Mouse (Mus musculus) lung, postnatal 0 days (tissue): ENCODE data around the gene Renbp. TPM values are rescaled to one million over a fixed set of nuclear protein-coding genes. Genes with fewer than 3 reads are reported as not detected.

Source experiments
- ATAC-seq: fragments of 200-750 bp; cut with Nextera tagmentation; 2 replicates; pipeline ENCODE4 v1.8.0; 2017; ENCODE audit warnings: moderate library complexity
- DNase-seq: peaks from one replicate; pipeline ENCODE4 v3.0.0-alpha.2; 2016; ENCODE audit warnings: low spot score
- H3K27ac ChIP-seq: fragments of 300-500 bp; sonication (generic); 2 replicates; pipeline ENCODE4 v1.5.1; 2014; ENCODE audit warnings: antibody characterized with exemption, mild to moderate bottlenecking, low read length, mixed read lengths
- H3K27me3 ChIP-seq: fragments of 300-500 bp; sonication (generic); replicated peaks from 2 replicates; pipeline ENCODE4 v1.6.1; 2014; ENCODE audit warnings: low read length, mixed read lengths; ENCODE audit not compliant: insufficient read depth
- H3K36me3 ChIP-seq: fragments of 300-500 bp; sonication (generic); 2 replicates; pipeline ENCODE4 v1.6.1; 2014; ENCODE audit warnings: low read length, mixed read lengths; ENCODE audit not compliant: insufficient read depth
- H3K4me1 ChIP-seq: fragments of 300-500 bp; sonication (generic); 2 replicates; pipeline ENCODE4 v1.6.1; 2014; ENCODE audit warnings: antibody characterized with exemption, low read depth, low read length, mixed read lengths; ENCODE audit not compliant: insufficient read depth
- H3K4me2 ChIP-seq: fragments of 300-500 bp; sonication (generic); replicated peaks from 2 replicates; pipeline ENCODE4 v1.6.1; 2014; ENCODE audit warnings: low read depth, mild to moderate bottlenecking, low read length, moderate library complexity, mixed read lengths
- H3K4me3 ChIP-seq: fragments of 300-500 bp; sonication (generic); 2 replicates; pipeline ENCODE4 v1.5.1; 2014; ENCODE audit warnings: low read depth, low read length
- H3K9ac ChIP-seq: fragments of 300-500 bp; sonication (generic); replicated peaks from 2 replicates; pipeline ENCODE4 v1.6.1; 2014; ENCODE audit warnings: low read depth, mild to moderate bottlenecking
- H3K9me3 ChIP-seq: fragments of 300-500 bp; sonication (generic); 2 replicates; pipeline ENCODE4 v1.6.1; 2016; ENCODE audit warnings: low read length, mixed read lengths
- CTCF ChIP-seq: IDR thresholded peaks from 2 replicates; pipeline ENCODE4 v1.5.1; 2016; ENCODE audit warnings: antibody characterized with exemption, mild to moderate bottlenecking
- EP300 ChIP-seq: IDR thresholded peaks from 2 replicates; pipeline ENCODE4 v1.6.1; 2016; ENCODE audit warnings: antibody characterized with exemption, mild to moderate bottlenecking, control low read depth
- WGBS: fragments of 180-500 bp; shearing (Covaris S2); extraction: QIAGEN DNeasy Blood & Tissue Kit; methylation state at CpG from one replicate; pipeline ENCODE4 v1.1.7; 2014; 5-methylcytosine and 5-hydroxymethylcytosine counted together
- polyA plus RNA-seq: library from polyadenylated mRNA; unstranded; fragments of >200 nt; fragmentation: Nextera tagmentation; extraction: Ambion mirVana; gene quantifications from 2 replicates; pipeline ENCODE4 v1.2.1, GENCODE M21; 2015

Renbp gene
- polyA plus RNA-seq, 1 experiment from 2014 or later = 83.5 TPM

DNA sequence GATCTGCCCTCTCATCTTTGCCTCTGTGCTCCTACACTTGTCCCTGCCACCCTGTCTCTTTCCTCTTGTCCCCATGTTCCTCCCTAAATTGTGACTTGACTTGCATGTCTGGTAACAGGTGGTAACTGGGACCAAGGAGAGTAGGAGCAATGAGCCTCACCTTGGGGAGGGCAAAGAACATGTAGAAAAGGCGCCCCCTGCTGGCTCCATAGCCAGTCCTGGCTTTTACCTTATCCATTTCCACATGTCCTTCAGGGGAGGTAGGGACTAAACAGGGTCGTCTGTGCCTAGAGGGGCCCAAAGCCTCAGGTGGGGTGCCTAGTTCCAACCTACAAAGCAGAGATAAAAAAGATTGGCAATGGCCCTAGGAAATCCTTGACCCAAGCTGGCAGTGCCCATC lies 34.9 kb downstream of the Renbp start, which contains the start of gene L1cam:
Gene L1cam, minus strand, starts transcription at position 387 of the 400 bp plus-strand sequence.
- no peaks in the 10 kb centered on the region for H3K27me3 ChIP-seq
- WGBS = 25% methylated on average over 2 of the region's 2 CpGs
- ATAC-seq (no peak), DNase-seq (peak; percentile 28)
- H3K4me3 ChIP-seq = no peak within 1 kb of the TSS
- no peaks in the 10 kb centered on the region for H3K36me3 ChIP-seq
- H3K4me1 ChIP-seq = no peaks in the 10 kb centered on the region
- H3K4me2 ChIP-seq = no peak within 1 kb of the TSS
- H3K27ac ChIP-seq = no peak within 1 kb of the TSS
- H3K9me3 ChIP-seq = no peaks in the 10 kb centered on the region
- H3K9ac ChIP-seq = no peak within 1 kb of the TSS
- TF ChIP-seq CTCF = peak; percentile 61
- no peak for TF ChIP-seq EP300

DNA sequence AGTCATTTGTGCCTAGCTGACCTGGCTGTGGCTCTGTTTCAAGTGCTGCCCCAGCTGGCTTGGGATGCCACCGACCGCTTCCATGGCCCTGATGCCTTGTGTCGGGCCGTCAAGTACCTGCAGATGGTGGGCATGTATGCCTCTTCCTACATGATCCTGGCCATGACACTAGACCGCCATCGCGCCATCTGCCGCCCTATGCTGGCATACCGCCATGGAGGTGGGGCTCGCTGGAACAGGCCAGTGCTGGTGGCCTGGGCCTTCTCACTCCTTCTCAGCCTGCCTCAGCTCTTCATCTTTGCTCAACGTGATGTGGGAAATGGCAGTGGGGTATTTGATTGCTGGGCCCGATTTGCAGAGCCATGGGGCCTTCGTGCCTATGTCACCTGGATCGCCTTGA lies 37.8 kb downstream of the Renbp start:
- H3K4me3 ChIP-seq = no peak overlapping the region
- H3K36me3 ChIP-seq = no peaks in the 10 kb centered on the region
- no peaks in the 10 kb centered on the region for H3K9me3 ChIP-seq
- ATAC-seq (no peak), DNase-seq (no peak)
- 91% methylated on average over 14 of the region's 14 CpGs for WGBS
- H3K4me1 ChIP-seq = no peaks in the 10 kb centered on the region
- no peaks in the 10 kb centered on the region for H3K27me3 ChIP-seq
- H3K9ac ChIP-seq = no peak overlapping the region
- H3K27ac ChIP-seq = no peak overlapping the region
- no peak for TF ChIP-seq CTCF
- no peak for TF ChIP-seq EP300
- no peak overlapping the region for H3K4me2 ChIP-seq

DNA sequence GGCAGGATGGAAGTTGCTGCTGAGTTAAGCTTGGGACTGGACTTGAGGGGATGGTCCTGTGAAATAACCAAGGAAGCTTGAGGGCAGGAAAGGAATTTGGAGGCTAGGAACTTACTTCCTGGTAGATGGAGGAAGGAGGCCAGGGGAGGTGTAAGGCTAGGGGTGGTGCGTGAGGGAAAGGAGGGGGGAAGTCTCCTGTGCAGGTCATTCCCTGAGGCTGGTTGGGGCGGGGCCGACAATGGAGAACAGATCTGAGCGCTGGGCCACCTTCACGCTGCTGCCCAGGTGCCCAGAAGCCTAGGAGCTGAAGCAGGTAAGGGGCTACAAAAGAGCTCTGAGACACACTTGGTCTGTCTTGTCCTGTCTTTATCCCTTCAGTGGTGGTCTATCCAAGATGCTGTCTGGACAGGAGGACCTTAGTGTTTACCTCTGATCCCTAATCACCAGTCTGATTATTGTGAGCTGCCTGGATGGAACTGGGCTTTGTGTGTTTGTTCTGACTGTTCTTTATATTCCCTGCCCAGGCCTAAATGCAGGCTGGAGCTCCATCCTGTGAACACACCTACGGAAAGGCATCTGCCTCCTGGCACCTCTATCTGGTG lies 39.0 kb downstream of the Renbp start, which contains the start of gene Avpr2:
Gene Avpr2, plus strand, starts transcription at position 552 of the 602 bp plus-strand sequence.
- no peak within 1 kb of the TSS for H3K4me3 ChIP-seq
- no peaks in the 10 kb centered on the region for H3K27me3 ChIP-seq
- no peak within 1 kb of the TSS for H3K4me2 ChIP-seq
- no peak within 1 kb of the TSS for H3K9ac ChIP-seq
- TF ChIP-seq CTCF (no peak), EP300 (no peak)
- ATAC-seq (no peak), DNase-seq (peak; percentile 9)
- no peak within 1 kb of the TSS for H3K27ac ChIP-seq
- 69% methylated on average over 5 of the region's 6 CpGs for WGBS
- no peaks in the 10 kb centered on the region for H3K4me1 ChIP-seq
- H3K9me3 ChIP-seq = no peaks in the 10 kb centered on the region
- no peaks in the 10 kb centered on the region for H3K36me3 ChIP-seq

DNA sequence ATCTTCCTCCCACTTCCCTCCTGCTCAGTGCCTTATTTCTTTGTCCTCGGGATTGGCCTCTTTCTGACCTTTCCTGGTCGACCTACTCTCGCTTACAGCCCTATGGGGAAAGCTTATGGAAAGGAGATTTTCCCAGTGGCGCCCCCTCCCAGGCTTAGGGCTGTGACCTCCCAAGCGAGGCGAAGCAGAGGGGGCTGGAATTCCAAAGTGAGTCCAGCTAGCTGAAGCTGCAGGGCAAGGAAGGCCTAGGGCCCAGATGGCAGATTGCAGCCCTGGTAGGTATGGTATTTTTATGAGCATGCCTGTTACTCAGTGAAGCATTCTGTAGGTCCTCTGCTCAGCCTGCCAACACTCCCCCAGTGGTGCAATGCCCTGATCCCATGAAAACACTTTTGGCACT lies 49.2 kb downstream of the Renbp start:
- H3K4me2 ChIP-seq = no peak overlapping the region
- no peaks in the 10 kb centered on the region for H3K9me3 ChIP-seq
- no peak overlapping the region for H3K27ac ChIP-seq
- no peak for ATAC-seq
- no peaks in the 10 kb centered on the region for H3K27me3 ChIP-seq
- no peak overlapping the region for H3K4me3 ChIP-seq
- 27% methylated on average over 6 of the region's 6 CpGs for WGBS
- H3K4me1 ChIP-seq = no peaks in the 10 kb centered on the region
- no peak for DNase-seq
- H3K9ac ChIP-seq = no peak overlapping the region
- no peaks in the 10 kb centered on the region for H3K36me3 ChIP-seq
- TF ChIP-seq EP300 = no peak
- TF ChIP-seq CTCF = no peak

DNA sequence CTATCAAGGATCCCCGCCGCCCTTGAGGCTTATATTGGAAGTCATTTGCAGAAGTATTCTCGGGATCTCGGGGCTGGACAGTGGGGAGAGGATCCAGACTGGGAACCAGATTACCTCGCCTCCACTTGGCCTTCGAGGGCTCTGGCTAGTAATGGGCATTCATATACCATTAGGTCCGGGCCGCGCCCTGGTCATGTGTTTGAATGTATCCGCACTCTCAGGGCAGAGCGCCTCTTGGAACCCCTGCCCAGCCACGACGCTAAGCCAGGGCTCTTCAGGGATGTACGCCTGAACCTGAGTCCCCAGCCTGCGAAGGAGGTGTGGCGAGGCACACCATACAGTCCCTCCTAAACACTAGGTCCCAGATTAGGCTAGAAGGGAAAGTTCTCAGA lies 49.6 kb downstream of the Renbp start:
- Histone ChIP-seq H3K9me3 (no peaks in the 10 kb centered on the region), H3K4me2 (peak overlapping the region; percentile 62), H3K4me1 (no peaks in the 10 kb centered on the region), H3K9ac (no peak overlapping the region), H3K36me3 (no peaks in the 10 kb centered on the region), H3K27ac (no peak overlapping the region), H3K27me3 (no peaks in the 10 kb centered on the region), H3K4me3 (peak overlapping the region; percentile 31; the same call in 1 of the 2 replicates)
- no peak for DNase-seq
- TF ChIP-seq EP300 = no peak
- TF ChIP-seq CTCF = no peak
- 0 out of 2 replicates have a peak, but pooled peaks have one; percentile 11 for ATAC-seq
- WGBS = 11% methylated on average over 14 of the region's 16 CpGs

DNA sequence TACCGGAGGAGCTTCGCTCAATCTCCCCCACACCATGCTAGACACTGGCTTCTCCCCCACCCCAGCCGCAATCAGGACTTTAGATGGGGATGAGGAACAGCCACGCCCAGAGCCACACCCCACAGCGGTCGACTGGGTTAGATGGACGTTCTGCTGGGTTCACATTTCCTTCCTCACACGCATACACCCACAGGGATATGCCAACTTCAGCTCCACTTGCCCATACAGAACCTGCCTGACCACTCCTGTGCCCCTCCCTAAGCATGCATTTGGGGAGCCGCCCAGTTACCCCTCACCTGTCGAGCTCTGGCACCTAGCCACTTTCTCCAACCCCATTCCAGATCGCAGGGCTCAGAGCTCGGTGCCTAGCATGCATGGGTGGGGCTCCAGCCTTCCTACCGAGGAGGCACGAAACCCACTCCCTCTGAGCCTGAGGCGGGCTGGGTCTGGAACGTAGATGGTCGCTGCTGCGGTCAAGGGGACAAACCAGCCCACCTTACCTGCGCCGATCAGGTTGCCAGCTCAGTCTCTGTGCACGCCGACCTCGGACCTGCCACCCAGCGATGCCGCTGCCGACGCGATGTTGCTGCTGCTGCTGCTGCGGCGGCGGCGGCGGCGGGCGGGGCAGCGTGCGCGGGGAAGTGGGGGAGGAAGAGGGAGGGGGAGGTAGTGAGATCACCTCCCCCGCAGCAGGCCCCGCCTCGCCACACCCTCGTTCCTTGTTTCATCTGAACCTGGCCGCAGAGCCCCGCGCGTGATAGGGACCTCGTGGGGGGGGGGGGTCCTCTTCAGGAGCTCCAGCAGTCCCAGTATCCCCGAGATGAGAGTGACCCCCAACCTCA lies 50.2 kb downstream of the Renbp start:
- no peak for TF ChIP-seq CTCF
- no peak for TF ChIP-seq EP300
- Histone ChIP-seq H3K4me3 (peak overlapping the region; percentile 31), H3K9me3 (no peaks in the 10 kb centered on the region), H3K4me2 (peak overlapping the region; percentile 62), H3K27me3 (no peaks in the 10 kb centered on the region), H3K9ac (no peak overlapping the region), H3K4me1 (no peaks in the 10 kb centered on the region), H3K36me3 (no peaks in the 10 kb centered on the region), H3K27ac (no peak overlapping the region)
- peak; percentile 51 for DNase-seq
- ATAC-seq = peak; percentile 85
- 14% methylated on average over 14 of the region's 48 CpGs for WGBS
